Mouse (Mus musculus) left cerebral cortex, adult 9 months (tissue): ENCODE measurements around the gene Dapl1.

Experiments used
- DNase-seq, 2 experiments: peaks; one replicate each; pipeline ENCODE4 v3.0.0; 2022; ENCODE audit warnings: low spot score in 2 of 2

Gene Dapl1

DNA sequence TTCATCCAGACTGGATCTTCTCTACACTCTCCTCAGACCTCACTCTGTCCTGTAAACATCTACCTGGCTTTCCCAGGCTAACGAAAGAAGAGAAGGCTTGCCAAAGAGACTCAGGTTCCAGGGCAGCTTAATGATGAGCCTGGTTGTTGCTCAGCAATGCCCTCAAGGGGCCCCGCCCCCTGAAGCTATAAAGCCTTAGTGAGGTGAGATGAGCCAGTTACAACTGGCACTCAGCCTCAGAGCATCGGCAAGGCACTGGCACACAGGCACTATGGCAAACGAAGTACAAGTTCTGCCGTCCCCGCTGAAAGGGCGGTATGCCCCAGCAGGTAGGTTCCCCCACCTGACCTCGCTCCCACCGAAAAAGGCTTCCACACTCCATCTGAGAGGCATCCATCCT is at the start of gene Dapl1:
TSS of gene Dapl1 (plus strand) at position 216 of the 400 bp plus-strand sequence.
- DNase-seq: no peak

- DNase-seq: no peak
Observed at GRCm38 (mm10) chr2:59434820-59435219, 49.6 kb upstream of the Dapl1 start.

- peak; percentile 28 to 82 for DNase-seq
Observed at GRCm38 (mm10) chr2:59437684-59438393, 46.6 kb upstream of the Dapl1 start.

DNA sequence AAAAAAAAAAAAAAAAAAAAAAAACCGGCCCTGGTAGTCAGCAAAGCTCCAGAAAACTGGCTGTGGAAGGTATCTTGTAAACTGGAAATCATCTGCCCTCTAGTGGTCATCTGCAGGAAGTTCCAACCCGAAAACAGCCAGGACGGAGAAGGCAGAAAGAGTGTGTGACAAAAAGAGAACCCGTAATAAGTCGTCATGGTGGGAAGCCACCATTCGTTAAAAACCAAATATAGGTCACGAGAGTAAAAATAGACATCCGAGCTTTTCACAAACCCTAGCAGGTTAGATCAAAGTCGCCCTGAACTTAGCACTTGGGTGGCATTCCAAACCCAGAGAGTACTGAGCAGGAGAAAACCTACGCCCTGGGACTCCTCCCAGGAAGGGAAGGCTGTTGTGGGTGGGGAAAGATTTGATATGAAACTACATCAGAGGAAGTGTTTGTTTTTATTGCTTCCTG is 45.9 kb upstream of the Dapl1 start:
- DNase-seq: peak in 1 of 2 experiments; percentile 82

- DNase-seq: no peak
Observed at GRCm38 (mm10) chr2:59439824-59440223, 44.6 kb upstream of the Dapl1 start.

DNA sequence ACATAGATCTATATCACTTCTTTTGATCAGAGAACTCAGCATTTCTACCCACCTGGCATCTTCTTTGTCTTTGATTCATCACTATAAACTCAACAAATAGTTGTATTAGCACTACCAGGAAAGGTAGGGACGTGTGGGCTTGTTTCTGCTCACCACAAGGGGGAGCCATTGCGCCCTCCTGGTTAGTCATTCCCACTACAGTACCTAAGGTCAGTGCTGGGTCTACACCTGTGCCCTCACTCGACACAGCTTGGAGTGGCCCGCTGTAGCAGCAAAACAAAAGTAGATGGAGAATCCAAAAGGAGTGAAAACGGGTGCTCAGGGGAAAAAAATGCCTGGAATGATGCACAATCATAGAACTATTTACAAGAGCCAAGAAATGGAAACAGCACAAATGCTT is 44.0 kb upstream of the Dapl1 start:
- DNase-seq: no peak

GRCm38 (mm10) chr2:59441681-59442080 is 42.8 kb upstream of the Dapl1 start:
- DNase-seq: no peak

DNA sequence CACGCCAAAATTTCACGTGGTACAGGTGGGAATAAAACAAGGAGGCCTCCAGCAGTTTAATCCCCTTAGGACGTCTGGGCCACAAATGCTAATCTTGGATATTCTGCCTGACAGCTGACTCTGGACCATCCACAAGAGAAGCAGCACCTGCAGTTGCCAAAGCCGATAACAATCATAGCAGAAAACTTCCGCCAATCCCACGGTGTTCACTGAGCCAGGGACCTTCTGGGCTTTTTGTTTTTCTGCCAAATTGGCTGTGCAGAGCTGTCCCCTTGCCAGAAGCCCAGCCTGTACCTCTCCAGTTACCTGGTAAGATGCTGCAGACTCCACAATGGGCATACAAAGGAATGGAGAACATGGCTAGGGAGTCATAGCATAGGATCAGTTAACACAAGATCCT is 37.8 kb upstream of the Dapl1 start:
- no peak for DNase-seq

- DNase-seq: no peak
Observed at GRCm38 (mm10) chr2:59447712-59448111, 36.7 kb upstream of the Dapl1 start.

DNA sequence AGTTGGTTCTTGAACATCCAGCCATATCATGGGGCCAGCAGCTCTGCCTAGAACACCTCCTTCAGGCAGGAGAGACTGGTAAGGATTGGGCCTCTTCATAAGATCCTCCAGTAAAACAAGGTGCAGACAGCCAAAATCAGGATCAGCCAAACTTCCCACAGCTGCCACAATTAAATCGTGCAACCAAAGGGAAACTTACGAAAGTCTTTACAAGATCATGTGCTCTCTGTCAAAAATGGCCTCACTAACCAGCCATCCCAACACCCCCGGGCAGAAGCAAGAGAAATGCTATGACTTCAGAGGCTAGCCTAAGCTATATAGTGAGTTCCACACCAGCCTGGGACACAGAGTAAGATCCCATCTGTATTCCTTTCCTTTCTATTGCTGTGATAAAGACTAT is 35.9 kb upstream of the Dapl1 start:
- no peak for DNase-seq

GRCm38 (mm10) chr2:59448921-59449320 is 35.5 kb upstream of the Dapl1 start:
- no peak for DNase-seq

- DNase-seq: no peak
Observed at GRCm38 (mm10) chr2:59451675-59452074, 32.8 kb upstream of the Dapl1 start.

- no peak for DNase-seq
Observed at GRCm38 (mm10) chr2:59452102-59452501, 32.4 kb upstream of the Dapl1 start.

- no peak for DNase-seq
Observed at GRCm38 (mm10) chr2:59462086-59462485, 22.4 kb upstream of the Dapl1 start.

DNA sequence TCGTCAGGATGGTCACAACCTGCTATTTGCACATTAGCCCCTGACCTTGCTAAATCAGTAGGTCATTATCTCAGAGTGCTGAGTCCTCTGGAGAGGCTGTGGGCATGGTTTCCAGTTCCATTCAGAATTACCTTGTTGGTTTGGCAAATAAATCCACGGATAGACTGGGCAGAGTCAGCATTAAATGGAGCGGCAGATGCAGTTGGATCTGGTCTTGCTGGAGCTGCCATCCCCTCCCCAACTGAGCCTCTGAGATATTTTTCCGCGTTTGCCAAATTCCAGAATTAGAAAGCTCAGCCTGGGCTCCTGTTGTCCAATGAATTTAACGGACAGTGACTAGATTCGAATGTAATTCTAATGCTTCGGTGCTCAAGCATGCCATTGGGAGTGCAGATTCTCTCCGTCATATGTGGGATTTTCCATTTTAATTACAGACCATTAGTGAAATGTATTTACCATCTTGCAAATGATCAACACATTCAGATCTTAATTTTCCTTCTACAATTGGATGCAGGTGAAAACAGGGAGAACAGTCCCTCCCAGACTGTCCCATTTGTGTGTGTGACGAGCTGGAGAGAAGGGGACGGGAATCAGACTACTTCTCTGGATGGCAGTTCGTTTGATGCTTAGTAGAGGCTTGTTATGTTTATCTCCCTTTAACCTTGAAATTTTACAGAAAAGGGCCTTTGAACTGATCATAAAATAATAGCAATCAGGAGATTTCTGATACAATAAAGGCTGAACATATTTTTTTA is 20.8 kb upstream of the Dapl1 start:
- DNase-seq: no peak

DNA sequence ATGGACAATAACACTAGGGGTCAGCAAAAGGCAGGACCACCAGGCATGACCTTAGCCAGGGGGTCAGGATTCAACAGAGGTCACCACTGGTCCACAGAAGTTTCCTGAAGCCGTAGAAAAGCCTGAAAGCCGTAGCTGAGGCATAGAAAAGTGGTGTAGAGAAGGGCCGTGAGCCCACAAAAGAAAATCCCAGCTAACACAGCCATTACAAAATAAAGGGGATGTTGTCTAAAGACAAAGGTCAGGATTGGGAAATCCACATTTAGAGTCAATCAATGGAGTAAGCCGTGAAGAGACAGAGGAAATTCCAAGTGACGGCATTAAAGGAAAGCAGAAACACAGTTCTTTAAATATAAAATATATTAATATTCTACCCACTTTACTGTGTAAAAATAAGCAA is 18.8 kb upstream of the Dapl1 start:
- DNase-seq: no peak

- no peak for DNase-seq
Observed at GRCm38 (mm10) chr2:59466358-59466757, 18.1 kb upstream of the Dapl1 start.

- no peak for DNase-seq
Observed at GRCm38 (mm10) chr2:59467085-59467484, 17.4 kb upstream of the Dapl1 start.

DNA sequence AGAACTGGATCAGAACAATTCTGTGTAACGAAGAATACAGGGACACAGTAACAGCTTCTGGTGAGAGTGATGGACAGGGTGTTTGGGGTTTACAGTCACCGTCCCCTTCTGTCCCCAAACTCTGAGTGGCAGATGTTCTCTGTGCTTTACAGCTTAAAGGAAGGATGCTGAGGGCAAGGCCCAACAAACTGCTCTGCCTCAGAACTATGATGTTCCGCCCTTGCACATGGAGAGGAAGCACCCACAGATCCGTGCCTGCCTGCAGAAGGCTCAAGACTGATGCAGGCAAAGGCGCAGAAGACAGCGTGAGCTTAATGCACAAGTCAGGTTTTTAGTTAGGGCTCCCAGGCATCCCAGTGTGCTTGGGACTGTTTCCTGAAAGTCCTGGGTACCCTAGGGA is 16.5 kb upstream of the Dapl1 start:
- DNase-seq: no peak

GRCm38 (mm10) chr2:59469590-59470245 is 14.7 kb upstream of the Dapl1 start:
- DNase-seq: no peak

DNA sequence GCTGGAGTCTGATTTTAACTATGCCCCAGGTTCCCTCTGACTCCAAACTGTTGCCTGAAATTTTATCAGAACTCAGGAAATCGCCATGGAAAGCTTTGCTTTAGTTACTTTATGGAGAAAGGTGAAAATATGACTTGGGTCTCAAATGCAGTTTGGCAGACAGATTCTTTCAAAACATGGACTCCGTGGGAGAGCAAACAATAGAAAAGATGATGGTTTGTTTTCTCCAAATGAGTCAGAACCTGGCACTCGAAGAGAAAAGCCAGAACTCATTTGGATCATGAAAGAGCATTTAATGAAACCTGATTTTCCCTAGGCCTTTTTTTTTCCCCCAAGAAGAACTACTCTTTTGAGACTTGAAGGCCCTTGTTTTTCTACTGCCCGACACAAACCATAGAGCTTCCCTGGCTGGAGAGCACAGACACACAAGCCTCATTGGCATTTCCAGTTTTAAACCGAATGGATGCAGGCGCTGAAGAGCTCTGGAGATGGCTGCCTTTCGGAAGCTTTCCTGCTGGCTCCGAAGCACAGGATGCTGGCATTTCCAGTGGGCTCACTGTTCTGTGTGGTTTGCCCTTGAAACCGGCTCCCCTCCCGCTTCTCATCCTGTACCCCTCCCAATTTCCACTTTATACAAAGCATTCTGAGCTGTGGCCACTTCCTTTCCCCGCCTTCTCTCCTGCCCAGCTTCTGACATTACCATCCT is 14.0 kb upstream of the Dapl1 start:
- no peak for DNase-seq
